Mouse (Mus musculus) embryonic facial prominence, embryonic 10.5 days (tissue): ENCODE data around the gene Sult4a1. TPM values are rescaled to one million over a fixed set of nuclear protein-coding genes. Genes with fewer than 3 reads are reported as not detected.
A peak's percentile ranks its signal among the peaks of the same experiment; 100 is the strongest.

Experiments used
- DNase-seq: peaks from one replicate; pipeline ENCODE4 v3.0.0-alpha.2; 2017; ENCODE audit warnings: low spot score
- H3K27ac ChIP-seq: fragments of 300-500 bp; sonication (generic); replicated peaks from 2 replicates; pipeline ENCODE4 v1.5.1; 2016; ENCODE audit warnings: mild to moderate bottlenecking
- H3K27me3 ChIP-seq: fragments of 300-500 bp; sonication (generic); replicated peaks from 2 replicates; pipeline ENCODE4 v1.6.1; 2016; ENCODE audit warnings: low read depth, mild to moderate bottlenecking; ENCODE audit not compliant: poor library complexity, severe bottlenecking
- H3K36me3 ChIP-seq: fragments of 300-500 bp; sonication (generic); replicated peaks from 2 replicates; pipeline ENCODE4 v1.6.1; 2016; ENCODE audit warnings: mild to moderate bottlenecking, moderate library complexity
- H3K4me1 ChIP-seq: fragments of 300-500 bp; sonication (generic); 2 replicates; pipeline ENCODE4 v1.6.1; 2016
- H3K4me3 ChIP-seq: fragments of 300-500 bp; sonication (generic); 2 replicates; pipeline ENCODE4 v1.5.1; 2016; ENCODE audit warnings: mild to moderate bottlenecking, moderate library complexity
- H3K9me3 ChIP-seq: fragments of 300-500 bp; sonication (generic); 2 replicates; pipeline ENCODE4 v1.6.1; 2016; ENCODE audit warnings: mild to moderate bottlenecking
- WGBS: fragments of 180-500 bp; shearing (Covaris S2); methylation state at CpG from one replicate; pipeline ENCODE4 v1.1.7; 2016; 5-methylcytosine and 5-hydroxymethylcytosine counted together
- polyA plus RNA-seq: library from polyadenylated mRNA; unstranded; fragments of >200 nt; fragmentation: Nextera tagmentation; extraction: Ambion mirVana; gene quantifications from 2 replicates; pipeline ENCODE4 v1.2.1, GENCODE M21; 2016

Gene Sult4a1
- polyA plus RNA-seq, 1 experiment from 2014 or later = 8.7 TPM

DNA sequence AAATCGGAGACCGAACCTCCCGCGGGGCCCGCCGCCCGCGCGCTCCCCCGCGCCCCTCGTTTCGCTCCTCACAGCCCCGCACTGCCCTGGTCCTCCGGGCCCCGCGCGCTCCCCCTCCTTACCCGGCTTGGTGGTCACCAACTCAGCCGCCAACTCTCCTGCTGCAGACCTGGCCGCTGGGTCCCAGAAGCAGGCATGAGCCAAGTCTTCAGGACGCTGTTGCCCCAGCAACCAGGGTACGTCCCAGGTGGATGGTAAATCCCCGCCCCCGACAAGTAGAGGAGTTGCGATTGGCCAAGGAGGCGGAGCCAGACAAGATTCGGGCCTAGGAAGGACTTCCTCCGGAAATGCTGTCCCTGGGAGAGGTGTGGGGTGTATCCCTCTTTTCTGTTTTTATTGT is 40.4 kb downstream of the Sult4a1 start, which contains the start of gene Efcab6:
Efcab6 (minus strand) TSS at position 240 of the 400 bp plus-strand sequence.
- 3% methylated on average over 29 of the region's 29 CpGs for WGBS
- Histone ChIP-seq H3K9me3 (peaks cover 4% of the 10 kb centered on the region), H3K27ac (no peak within 1 kb of the TSS), H3K27me3 (peaks cover 54% of the 10 kb centered on the region), H3K36me3 (no peaks in the 10 kb centered on the region), H3K4me1 (peaks cover 31% of the 10 kb centered on the region), H3K4me3 (peak within 1 kb of the TSS; percentile 57)
- DNase-seq = peak; percentile 69

DNA sequence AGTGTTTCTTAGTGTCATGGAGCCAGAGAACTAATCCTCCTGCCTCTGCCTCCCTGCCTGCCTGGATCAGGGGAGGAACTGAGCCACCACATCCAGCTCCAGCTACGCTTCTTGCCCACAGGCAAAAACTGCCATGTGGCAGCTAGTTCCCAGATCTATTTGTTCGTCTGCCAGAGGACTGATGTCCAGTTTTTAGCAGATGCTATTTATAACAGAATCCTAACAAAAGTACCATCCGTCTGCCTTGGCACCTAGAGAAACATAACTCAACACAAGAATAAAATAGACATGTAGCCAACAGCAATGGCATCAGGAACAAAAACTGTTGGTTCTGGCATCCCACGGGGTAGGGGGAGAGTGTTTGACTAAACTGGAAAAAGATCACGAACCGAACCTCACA is 46.7 kb downstream of the Sult4a1 start:
- WGBS = 83% methylated on average over 6 of the region's 6 CpGs
- no peak for DNase-seq
- Histone ChIP-seq H3K27ac (no peak overlapping the region), H3K4me3 (no peak overlapping the region), H3K27me3 (peaks cover 9% of the 10 kb centered on the region; the same call in 1 of the 2 replicates), H3K4me1 (peaks cover 5% of the 10 kb centered on the region; the same call in 1 of the 2 replicates), H3K9me3 (no peaks in the 10 kb centered on the region), H3K36me3 (no peaks in the 10 kb centered on the region)

DNA sequence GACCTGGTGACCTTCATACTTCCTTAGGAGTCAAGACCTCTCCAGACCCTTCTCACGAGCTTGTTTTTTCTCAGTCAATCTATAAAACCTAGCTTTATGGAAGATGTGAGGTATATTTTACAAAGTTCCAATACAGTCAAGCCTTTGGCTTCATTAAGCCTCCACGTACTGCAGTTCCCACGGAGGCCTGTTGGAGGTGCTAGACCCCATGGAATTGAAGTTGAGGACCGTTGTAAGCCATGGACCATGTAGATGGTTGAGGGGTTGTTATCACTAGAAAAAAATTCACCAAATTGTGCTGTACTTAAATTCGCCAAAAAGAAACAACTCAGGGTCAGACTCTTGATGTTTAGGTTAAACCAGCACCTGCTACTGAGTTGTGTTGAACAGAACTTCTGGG is 49.5 kb downstream of the Sult4a1 start:
- Histone ChIP-seq H3K4me3 (no peak overlapping the region), H3K9me3 (no peaks in the 10 kb centered on the region), H3K4me1 (peaks cover 9% of the 10 kb centered on the region; the same call in 1 of the 2 replicates), H3K36me3 (no peaks in the 10 kb centered on the region), H3K27me3 (peaks cover 9% of the 10 kb centered on the region; the same call in 1 of the 2 replicates), H3K27ac (no peak overlapping the region)
- no peak for DNase-seq
- 67% methylated on average over 5 of the region's 5 CpGs for WGBS

DNA sequence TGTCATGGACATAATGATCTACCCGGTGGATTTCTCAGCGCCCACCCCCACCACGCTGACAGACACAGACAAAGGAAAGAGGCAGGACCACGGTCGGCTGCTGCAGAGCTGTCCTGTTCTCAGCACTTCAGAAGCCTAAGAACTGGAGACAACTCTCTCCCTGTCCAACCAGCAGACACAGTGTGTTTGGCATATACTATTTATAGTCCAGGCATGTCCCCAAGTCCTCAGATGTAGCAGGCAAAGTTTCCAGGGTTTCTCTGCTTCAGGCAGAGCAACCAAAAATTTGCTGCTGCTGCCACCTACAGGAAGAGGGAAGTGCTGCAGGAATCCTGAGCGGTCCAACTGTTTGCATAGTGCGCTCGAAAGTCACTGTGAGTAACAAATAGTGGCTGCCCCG is 51.7 kb downstream of the Sult4a1 start:
- DNase-seq = peak; percentile 78
- H3K36me3 ChIP-seq = no peaks in the 10 kb centered on the region
- 48% methylated on average over 9 of the region's 9 CpGs for WGBS
- H3K4me1 ChIP-seq = peaks cover 14% of the 10 kb centered on the region; the same call in 1 of the 2 replicates
- H3K4me3 ChIP-seq = no peak overlapping the region
- H3K27me3 ChIP-seq = peaks cover 9% of the 10 kb centered on the region; the same call in 1 of the 2 replicates
- no peaks in the 10 kb centered on the region for H3K9me3 ChIP-seq
- H3K27ac ChIP-seq = no peak overlapping the region

DNA sequence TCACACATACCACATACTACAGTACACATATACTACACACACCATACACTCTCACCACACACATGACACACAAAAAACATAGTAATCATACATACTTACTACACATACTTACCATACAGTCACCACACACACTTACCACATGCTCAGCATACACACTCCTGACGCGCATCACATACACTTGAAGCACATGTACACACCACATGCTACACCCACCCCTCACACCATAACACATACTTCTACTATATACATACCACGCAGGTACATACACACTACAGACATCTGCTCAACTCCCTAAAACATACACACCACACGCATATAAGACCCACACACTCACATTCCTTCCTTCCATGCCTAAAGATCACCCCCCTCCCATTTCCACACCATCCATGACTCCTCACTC is 52.3 kb downstream of the Sult4a1 start:
- Histone ChIP-seq H3K27me3 (peaks cover 9% of the 10 kb centered on the region; the same call in 1 of the 2 replicates), H3K27ac (no peak overlapping the region), H3K4me1 (peaks cover 14% of the 10 kb centered on the region; the same call in 1 of the 2 replicates), H3K4me3 (no peak overlapping the region), H3K9me3 (no peaks in the 10 kb centered on the region), H3K36me3 (no peaks in the 10 kb centered on the region)
- no peak for DNase-seq
- 92% methylated on average over 4 of the region's 4 CpGs for WGBS

DNA sequence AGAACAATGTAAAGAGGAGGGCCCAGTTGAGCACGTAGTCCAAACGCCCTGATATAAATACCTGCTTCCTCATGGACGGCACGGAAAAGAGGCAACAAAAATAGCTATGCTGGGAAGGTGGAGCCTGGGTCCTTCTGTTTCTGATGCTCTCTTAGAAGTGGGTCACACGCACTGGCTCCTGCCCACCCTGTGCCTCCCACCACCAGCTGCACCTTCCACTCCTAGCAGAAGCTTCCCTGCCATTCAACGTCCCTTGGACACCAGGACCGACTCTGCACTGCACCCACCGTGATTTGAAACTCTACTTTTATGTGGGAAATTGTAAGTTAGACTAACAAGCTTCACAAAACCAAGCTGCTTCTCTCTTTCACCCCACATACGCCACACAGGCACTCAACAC is 53.2 kb downstream of the Sult4a1 start:
- Histone ChIP-seq H3K27me3 (peaks cover 9% of the 10 kb centered on the region; the same call in 1 of the 2 replicates), H3K27ac (no peak overlapping the region), H3K9me3 (no peaks in the 10 kb centered on the region), H3K4me3 (no peak overlapping the region), H3K36me3 (no peaks in the 10 kb centered on the region), H3K4me1 (peaks cover 14% of the 10 kb centered on the region; the same call in 1 of the 2 replicates)
- no peak for DNase-seq
- 85% methylated on average over 9 of the region's 9 CpGs for WGBS

DNA sequence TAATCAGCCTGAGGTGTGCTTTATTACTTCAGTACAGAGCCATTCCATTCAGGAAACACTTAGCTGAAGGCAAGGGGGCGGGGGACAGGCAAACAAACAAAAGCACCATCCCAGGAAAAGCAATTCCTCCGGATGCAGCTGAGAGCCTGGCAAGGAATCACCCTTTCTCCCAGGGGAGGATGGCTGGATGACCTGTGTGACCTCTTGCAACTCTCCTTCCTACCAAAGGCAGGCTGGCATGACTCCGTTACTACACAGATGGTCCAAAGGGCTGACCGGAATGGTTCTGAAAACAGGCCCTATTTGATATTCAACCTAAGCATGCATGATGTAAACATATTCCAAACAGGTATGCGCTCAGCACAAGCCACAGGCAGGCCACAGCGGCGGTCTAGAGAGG is 56.0 kb downstream of the Sult4a1 start:
- no peak overlapping the region for H3K27ac ChIP-seq
- peaks cover 4% of the 10 kb centered on the region; the same call in 1 of the 2 replicates for H3K27me3 ChIP-seq
- H3K4me3 ChIP-seq = no peak overlapping the region
- peaks cover 5% of the 10 kb centered on the region; the same call in 1 of the 2 replicates for H3K9me3 ChIP-seq
- DNase-seq = no peak
- 58% methylated on average over 7 of the region's 7 CpGs for WGBS
- H3K36me3 ChIP-seq = no peaks in the 10 kb centered on the region
- peaks cover 14% of the 10 kb centered on the region; the same call in 1 of the 2 replicates for H3K4me1 ChIP-seq

DNA sequence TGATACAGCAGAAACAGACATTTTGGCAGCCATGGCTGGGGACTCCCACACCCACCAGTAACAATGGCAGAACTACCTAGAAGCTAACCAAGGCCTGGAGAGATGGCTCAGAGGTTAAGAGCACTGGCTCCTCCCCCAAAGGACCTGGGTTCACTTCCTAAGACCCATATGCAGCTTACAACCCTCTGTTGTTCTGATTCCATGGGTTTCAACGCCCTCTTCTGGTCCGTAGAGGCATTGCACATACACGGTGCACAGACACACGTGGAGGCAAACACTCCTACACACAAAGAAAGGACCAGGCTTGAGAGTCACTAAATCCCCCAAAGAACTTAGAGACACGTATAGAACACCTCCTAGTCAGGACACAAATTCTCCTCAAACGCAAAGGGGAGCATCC is 60.0 kb downstream of the Sult4a1 start:
- no peak for DNase-seq
- peaks cover 9% of the 10 kb centered on the region; the same call in 1 of the 2 replicates for H3K9me3 ChIP-seq
- peaks cover 5% of the 10 kb centered on the region; the same call in 1 of the 2 replicates for H3K4me1 ChIP-seq
- H3K27ac ChIP-seq = no peak overlapping the region
- WGBS = 89% methylated on average over 6 of the region's 6 CpGs
- no peaks in the 10 kb centered on the region for H3K36me3 ChIP-seq
- no peak overlapping the region for H3K4me3 ChIP-seq
- H3K27me3 ChIP-seq = no peaks in the 10 kb centered on the region

DNA sequence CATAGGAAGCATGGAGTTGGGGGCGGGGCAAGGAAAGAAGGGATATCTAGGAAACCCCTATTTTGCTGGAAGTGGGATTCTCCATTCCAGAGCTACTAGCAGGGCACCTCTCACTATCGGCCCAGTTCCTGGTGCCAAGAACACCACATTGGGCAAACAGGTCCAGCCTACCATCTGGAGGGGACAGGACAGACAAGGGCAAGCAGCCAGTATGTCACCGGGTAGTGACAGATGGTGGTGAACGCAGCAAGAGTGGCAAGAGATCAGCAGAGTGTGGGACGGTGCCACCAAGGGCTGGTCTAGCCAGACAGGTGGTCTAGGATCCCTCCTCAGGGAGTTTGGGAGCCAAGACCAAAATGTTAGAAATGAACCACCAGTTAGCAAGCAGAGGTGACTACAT is 68.5 kb downstream of the Sult4a1 start:
- Histone ChIP-seq H3K27me3 (no peaks in the 10 kb centered on the region), H3K4me1 (no peaks in the 10 kb centered on the region)

More for the DNA sequence above, 68.5 kb downstream of the Sult4a1 start:
- no peaks in the 10 kb centered on the region for H3K9me3 ChIP-seq
- WGBS = 93% methylated on average over 5 of the region's 5 CpGs
- H3K4me3 ChIP-seq = no peak overlapping the region
- no peaks in the 10 kb centered on the region for H3K36me3 ChIP-seq
- DNase-seq = no peak
- H3K27ac ChIP-seq = no peak overlapping the region

Other genes starting within 250 kb of the Sult4a1 start
- 0.52 and 0.71 TPM in 2 replicates for gene Efcab6, start 40.4 kb downstream of the Sult4a1 start, polyA plus RNA-seq
- gene Pnpla5, start 17.4 kb upstream of the Sult4a1 start, polyA plus RNA-seq = not detected in 2 replicates
- 0.89 and 1.5 TPM in 2 replicates for gene Pnpla3, start 62.1 kb upstream of the Sult4a1 start, polyA plus RNA-seq
- gene Samm50, start 86.5 kb upstream of the Sult4a1 start, polyA plus RNA-seq = 113 TPM in 2 replicates
- gene Parvb, start 126.3 kb upstream of the Sult4a1 start, polyA plus RNA-seq = 7.1 and 8.4 TPM in 2 replicates
- 0.70 and 1.0 TPM in 2 replicates for gene Parvg, start 218.3 kb upstream of the Sult4a1 start, polyA plus RNA-seq